Mouse (Mus musculus) retina, postnatal 1 day (tissue): ENCODE results near the gene Opcml.
A peak's percentile ranks its signal among the peaks of the same experiment; 100 is the strongest.

ENCODE experiments used
- DNase-seq: peaks from one replicate; pipeline ENCODE4 v3.0.0-alpha.2; 2012

The Opcml gene

DNA sequence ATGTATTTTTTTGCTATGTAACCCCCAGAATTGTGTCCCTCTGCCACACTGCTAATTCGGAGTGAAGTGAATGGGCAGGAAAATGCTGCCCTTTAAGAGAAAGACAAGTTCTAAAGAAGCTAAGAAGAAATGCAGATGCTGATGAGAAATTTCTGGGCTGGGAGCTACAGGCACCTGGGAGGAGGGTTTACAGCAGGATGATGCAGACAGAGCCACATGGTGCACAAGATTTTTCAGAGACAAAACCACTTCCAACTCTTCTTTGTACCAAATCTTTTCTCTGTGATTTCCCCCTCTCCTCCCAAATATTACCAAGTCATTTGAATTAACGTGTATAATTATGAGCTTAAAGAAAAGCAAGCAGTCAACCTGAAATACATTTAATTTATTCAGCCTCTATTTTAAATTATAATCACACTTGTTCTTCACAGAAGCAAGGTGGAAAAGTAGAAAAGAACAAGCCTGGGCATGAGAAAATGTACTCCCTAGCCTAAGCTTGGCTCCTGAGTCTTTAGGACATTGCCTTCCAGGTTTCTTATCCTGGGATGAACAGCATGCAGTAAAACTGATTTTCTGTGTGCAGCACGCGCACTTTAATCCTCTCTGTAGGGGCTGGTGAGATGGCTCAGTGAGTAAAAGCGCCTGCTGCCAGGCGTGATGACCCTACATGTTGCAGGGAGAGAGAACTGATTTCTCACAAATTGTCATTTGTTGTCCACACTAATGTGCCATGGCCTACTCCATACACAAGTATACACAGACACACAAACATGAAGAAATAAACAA, 890.9 kb downstream of the Opcml start:
- peak; percentile 15 for DNase-seq

GRCm38 (mm10) chr9:28683951-28684470, 893.4 kb downstream of the Opcml start:
- DNase-seq: no peak

DNA sequence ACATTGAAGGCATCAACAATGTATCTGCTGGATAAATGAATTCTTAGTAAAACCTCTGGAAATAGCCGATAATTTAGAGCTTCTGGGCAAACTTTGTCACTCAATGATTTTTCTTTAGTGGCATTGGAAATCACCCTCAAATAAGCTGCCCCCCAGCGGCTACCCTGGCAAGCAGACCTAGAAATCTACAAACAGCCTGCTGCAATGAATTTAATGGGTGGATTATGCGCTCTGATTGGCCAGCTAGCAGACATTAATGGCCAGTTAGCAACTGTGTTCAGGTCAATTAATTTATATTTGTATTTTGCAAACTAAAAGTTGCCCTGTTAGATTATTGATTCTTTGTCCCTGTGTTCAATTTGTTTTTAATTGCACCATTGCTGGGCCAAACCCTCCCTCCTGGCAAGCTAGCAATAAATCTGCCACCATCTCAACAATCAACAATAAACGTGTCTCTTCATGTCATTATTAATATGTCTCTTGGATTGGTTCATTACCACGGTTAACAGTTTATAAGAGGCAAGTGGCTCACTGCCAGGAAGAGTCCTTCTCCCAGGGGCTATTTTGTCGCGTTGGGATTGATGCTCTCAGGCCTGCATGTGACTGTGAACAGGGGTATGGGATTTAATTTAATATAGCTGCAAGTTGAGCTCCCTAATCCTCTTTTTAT, 896.5 kb downstream of the Opcml start:
- DNase-seq: peak; percentile 88

DNA sequence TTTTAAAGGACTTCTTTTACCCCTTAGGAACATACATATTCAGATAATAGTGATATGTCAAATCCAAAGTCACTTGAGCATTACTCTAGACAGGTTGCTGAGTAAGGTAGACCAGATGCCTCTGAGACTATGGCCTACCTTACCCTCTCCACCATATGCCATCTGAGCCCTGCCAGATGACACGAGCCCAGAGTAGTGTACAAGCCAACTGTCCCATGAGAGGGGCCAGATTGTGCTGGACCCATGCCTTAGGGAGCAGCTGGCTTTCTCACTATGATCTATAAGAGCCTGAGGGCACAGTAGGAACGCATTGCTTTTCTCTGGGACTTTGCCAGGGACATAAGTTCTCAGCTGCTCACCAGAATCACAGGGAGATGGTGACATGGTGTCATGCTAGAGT, 899.6 kb downstream of the Opcml start:
- no peak for DNase-seq

DNA sequence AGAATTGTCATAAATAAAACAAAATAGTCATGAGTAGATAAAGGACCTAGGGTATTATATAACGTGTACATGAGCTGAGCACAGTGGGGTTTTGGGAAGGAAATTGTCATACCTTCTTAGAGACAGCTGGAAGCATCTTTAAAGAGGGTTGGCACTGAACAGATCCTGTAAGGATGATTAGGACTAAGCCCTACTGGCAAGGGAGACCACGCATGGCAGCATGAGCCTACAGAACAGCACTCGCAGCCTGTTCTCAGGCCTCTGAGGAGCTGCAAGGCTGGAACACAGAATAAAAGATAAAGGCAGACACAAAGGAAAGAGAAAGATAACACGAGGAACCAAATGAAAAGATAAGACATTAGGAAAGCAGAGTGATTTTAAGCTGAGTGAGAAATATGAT, 915.2 kb downstream of the Opcml start:
- DNase-seq: no peak

GRCm38 (mm10) chr9:28714544-28714943, 924.0 kb downstream of the Opcml start:
- no peak for DNase-seq

- no peak for DNase-seq
Measured at GRCm38 (mm10) chr9:28720186-28720585, 929.6 kb downstream of the Opcml start.

GRCm38 (mm10) chr9:28731811-28732602, 941.4 kb downstream of the Opcml start:
- DNase-seq: peak; percentile 9

- DNase-seq: no peak
Measured at GRCm38 (mm10) chr9:28737955-28738354, 947.4 kb downstream of the Opcml start.

DNA sequence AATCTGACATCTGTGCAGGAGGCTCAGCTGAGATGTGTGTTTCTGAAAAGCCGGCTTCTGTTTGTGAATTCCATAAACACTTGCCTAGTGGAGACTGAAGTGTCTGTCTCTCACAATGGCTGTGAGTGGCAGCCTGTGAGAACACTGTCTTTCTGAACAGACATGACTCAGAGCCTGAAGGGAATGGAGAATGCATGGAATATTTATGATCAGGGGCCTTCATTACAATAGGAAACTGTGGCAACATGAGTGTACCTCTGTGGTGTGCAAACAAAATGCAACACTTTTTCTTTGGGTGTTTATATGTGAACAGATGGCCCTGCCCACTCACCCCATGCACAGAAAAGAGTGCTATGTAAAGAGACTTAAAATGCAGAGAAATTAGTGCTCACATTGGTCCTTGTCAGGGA, 947.9 kb downstream of the Opcml start:
- no peak for DNase-seq

GRCm38 (mm10) chr9:28744771-28745170, 954.2 kb downstream of the Opcml start:
- no peak for DNase-seq

- DNase-seq: peak; percentile 25
Measured at GRCm38 (mm10) chr9:28748902-28749301, 958.3 kb downstream of the Opcml start.

DNA sequence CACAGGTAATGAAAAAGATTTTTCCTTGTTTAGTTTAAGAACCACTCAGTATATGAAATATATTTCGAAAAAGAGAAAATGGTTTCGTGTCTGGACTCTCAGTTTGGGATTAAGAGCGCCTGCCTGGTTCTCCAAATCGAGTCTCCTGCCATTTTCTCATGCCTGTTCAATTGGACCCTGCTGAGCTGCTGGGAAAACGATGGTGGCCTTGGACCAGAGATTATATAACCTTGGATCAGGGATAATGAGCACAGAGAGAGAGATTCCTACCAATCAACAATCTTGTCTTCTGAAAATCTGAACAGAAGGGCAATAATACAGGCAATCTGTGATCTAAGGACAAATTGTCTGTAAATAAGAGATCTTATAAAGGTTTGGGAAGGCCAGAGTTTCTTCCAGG, 962.3 kb downstream of the Opcml start:
- DNase-seq: no peak

- DNase-seq: no peak
Measured at GRCm38 (mm10) chr9:28756841-28757451, 966.4 kb downstream of the Opcml start.

GRCm38 (mm10) chr9:28761460-28761859, 970.9 kb downstream of the Opcml start:
- DNase-seq: peak; percentile 15

GRCm38 (mm10) chr9:28764149-28764548, 973.6 kb downstream of the Opcml start:
- DNase-seq: no peak

DNA sequence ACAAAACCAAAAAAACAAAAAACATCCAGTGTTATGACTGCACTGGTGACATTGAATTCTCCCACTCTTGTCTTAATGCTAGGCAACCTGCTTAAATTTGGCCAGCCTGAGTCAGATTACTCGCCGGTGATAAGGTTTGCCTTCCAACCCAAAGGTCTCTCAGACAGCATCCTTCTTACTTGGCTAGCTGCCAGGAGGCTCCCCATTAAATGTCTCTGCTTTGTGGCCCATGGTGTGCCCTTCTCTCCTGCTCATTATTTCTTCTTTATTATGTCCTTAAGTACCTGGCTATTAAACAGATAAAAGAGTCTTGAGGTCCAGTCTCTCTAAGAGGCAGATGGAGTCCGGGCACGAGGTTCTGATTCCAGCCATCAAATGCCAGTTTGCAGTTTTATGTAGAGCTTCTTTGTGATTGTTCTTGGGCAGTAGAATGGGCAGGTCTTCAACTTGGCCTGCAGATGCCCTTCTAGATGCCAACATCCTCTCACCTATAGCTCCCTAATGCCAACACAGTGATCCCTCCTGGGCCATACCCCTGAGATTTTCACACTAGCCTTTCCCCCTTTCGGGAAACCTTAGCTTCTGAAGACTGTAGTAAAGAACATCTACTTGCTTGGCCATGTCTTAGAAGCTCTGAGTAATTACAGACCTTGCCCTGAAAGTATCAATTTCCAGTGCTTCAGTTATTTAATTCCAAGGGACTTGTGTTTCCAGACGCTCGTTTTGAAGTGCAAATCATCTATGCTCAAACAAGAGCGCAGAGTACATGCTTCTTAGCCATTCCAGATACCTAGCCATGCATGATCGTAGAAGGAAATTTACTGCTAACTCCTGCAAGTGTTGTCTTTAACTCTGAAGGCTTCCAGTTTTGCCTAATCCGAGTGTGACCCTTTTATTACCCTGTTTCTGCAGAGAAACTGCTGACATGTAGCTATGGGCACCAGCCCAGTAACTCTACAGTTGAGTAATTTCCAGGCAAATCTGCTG, 986.2 kb downstream of the Opcml start:
- no peak for DNase-seq

- no peak for DNase-seq
Measured at GRCm38 (mm10) chr9:28783834-28784233, 993.3 kb downstream of the Opcml start.

GRCm38 (mm10) chr9:28789439-28789838, 998.9 kb downstream of the Opcml start:
- DNase-seq: no peak

DNA sequence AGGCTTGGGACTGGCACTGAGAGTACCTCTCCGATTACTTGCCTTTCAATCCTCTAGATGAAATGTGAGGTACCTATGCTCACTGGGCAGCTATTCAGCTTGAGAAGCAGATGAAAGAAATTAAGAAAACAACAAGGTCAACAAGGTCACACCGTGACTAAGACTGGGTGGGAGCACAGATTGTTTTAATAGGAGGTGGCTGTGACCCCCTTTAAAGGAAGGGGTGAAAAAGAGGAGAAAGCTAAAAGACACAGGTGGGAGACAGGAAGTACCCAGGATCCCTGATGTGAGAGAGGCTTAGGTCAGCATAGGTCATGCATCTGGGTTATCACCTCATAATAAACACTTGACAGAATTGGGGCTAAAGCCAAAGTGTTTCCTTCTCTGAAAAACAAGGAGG, 1009.5 kb downstream of the Opcml start:
- no peak for DNase-seq

- DNase-seq: no peak
Measured at GRCm38 (mm10) chr9:28806666-28807065, 1016.1 kb downstream of the Opcml start.

GRCm38 (mm10) chr9:28822060-28822459, 1031.5 kb downstream of the Opcml start:
- no peak for DNase-seq
